Mouse (Mus musculus) liver, postnatal 0 days (tissue): ENCODE measurements around the gene Irgc1.

Source experiments
- CTCF ChIP-seq: sonication (generic); IDR thresholded peaks from 2 replicates; pipeline ENCODE4 v1.5.1; 2016; ENCODE audit warnings: antibody characterized with exemption, low read depth
- EP300 ChIP-seq: IDR thresholded peaks from 2 replicates; pipeline ENCODE4 v1.6.1; 2016; ENCODE audit warnings: antibody characterized with exemption, low read depth, mild to moderate bottlenecking

- TF ChIP-seq CTCF (no peak), EP300 (peak; percentile 58)
Measured at GRCm38 (mm10) chr7:24457726-24458370, 5.8 kb upstream of the Irgc1 start.
